Mouse (Mus musculus) C2C12 (cell line): ENCODE data around the gene Exoc4.

Source experiments
- CTCF ChIP-seq: IDR thresholded peaks from one replicate; pipeline ENCODE4 v1.5.1; 2011; ENCODE audit not compliant: control insufficient read depth, insufficient read depth, insufficient read length
- MYOD1 ChIP-seq: IDR thresholded peaks from one replicate; pipeline ENCODE4 v1.6.1; 2011; ENCODE audit warnings: low read depth; ENCODE audit not compliant: control insufficient read depth, insufficient read length
- USF1 ChIP-seq: IDR thresholded peaks from one replicate; pipeline ENCODE4 v1.6.1; 2011; ENCODE audit warnings: low read depth, mild to moderate bottlenecking, control low read depth, moderate library complexity

DNA sequence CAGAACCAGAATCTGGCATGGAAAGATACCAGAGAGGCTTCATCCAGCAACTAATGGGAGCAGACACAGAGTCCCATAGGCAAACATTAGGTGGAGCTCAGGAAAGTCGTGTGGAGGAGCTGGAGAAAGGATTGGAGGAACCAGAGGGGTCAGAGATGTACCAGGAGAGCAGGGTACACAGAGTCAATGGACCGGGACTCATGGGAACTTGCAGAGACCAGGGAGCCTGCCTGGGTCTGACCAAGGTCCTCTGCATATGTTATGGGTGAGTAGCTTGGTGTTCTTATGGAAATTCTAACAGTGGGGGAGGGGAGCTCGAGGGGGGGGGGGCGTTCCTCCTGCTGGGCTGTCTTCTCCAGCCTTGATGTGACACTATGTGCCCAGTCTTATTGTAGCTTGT, 749.7 kb downstream of the Exoc4 start:
- no peak for TF ChIP-seq CTCF
- no peak for TF ChIP-seq USF1
- no peak for TF ChIP-seq MYOD1
